In genomic region chr10:94622828-94623227, GRCm38 (mm10) we compare ENCODE assay signal across 9 mouse cellular contexts.
DNase-seq lines count a peak whose midpoint lies in the region; ATAC-seq lines count a peak whose summit lies in the region.
"Had no signal": no experiment of that assay in that cellular context is flagged by ENCODE, and none has a peak within 500 bp of the region (broad histone marks: within the 10 kb centered on the region; RNA-seq: fewer than 3 reads in every experiment).

No protein-coding gene starts in this region.

- no peaks in the 10 kb centered on the region for H3K36me3 ChIP-seq in intestine, embryonic 14.5 days (ENCODE audit: control insufficient read depth, insufficient read depth, low read length)
- no peaks in the 10 kb centered on the region for H3K36me3 ChIP-seq in intestine, embryonic 16.5 days (ENCODE audit: control insufficient read depth, insufficient read depth, low read length)
- no peaks in the 10 kb centered on the region for H3K36me3 ChIP-seq in forebrain, embryonic 16.5 days (ENCODE audit: control insufficient read depth, insufficient read depth)
- H3K36me3 ChIP-seq in limb, embryonic 12.5 days, result no peaks in the 10 kb centered on the region
- no peaks in the 10 kb centered on the region for H3K36me3 ChIP-seq in neural tube, embryonic 14.5 days (ENCODE audit: control insufficient read depth, insufficient read depth, low read length)

- H3K4me1 ChIP-seq in intestine, embryonic 14.5 days (replicated peaks; ENCODE audit: control insufficient read depth, insufficient read depth, low read length), result no peaks in the 10 kb centered on the region; the same call in 1 of the 2 replicates
- no peaks in the 10 kb centered on the region for H3K4me1 ChIP-seq in intestine, embryonic 16.5 days (ENCODE audit: control insufficient read depth, insufficient read depth, low read length)
- peaks cover 28% of the 10 kb centered on the region for H3K4me1 ChIP-seq in forebrain, embryonic 16.5 days (replicated peaks; ENCODE audit: control insufficient read depth, insufficient read depth, low read length)
- peaks cover 9% of the 10 kb centered on the region for H3K4me1 ChIP-seq in limb, embryonic 12.5 days (replicated peaks)
- H3K4me1 ChIP-seq in neural tube, embryonic 14.5 days (ENCODE audit: control insufficient read depth, insufficient read depth, low read length), result peaks cover 27% of the 10 kb centered on the region

- peak; percentile 49 for DNase-seq in intestine, embryonic 14.5 days (ENCODE audit: low spot score)
- DNase-seq in cerebellum, adult 9-11 months, result no peak
- no peak for DNase-seq in heart, adult 8-10 months (ENCODE audit: low spot score)
- DNase-seq in left cerebral cortex, postnatal 10 days (ENCODE audit: extremely low spot score in 1 of 2, low spot score in 2 of 2), result no peak

- 35% methylated on average over 9 of the region's 9 CpGs for WGBS in intestine, embryonic 14.5 days
- 38% methylated on average over 9 of the region's 9 CpGs for WGBS in intestine, embryonic 16.5 days
- 36% methylated on average over 9 of the region's 9 CpGs for WGBS in forebrain, embryonic 16.5 days
- 20% methylated on average over 9 of the region's 9 CpGs for WGBS in limb, embryonic 12.5 days
- 10% methylated on average over 9 of the region's 9 CpGs for WGBS in neural tube, embryonic 14.5 days

- H3K9ac ChIP-seq in intestine, embryonic 14.5 days (ENCODE audit: low read length), result no peak overlapping the region
- no peak overlapping the region for H3K9ac ChIP-seq in intestine, embryonic 16.5 days (ENCODE audit: low read depth, low read length)
- no peak overlapping the region for H3K9ac ChIP-seq in forebrain, embryonic 16.5 days (replicated peaks; ENCODE audit: low read depth, low read length)
- no peak overlapping the region; the same call in 1 of the 2 replicates for H3K9ac ChIP-seq in limb, embryonic 12.5 days (replicated peaks)
- no peak overlapping the region for H3K9ac ChIP-seq in neural tube, embryonic 14.5 days (replicated peaks; ENCODE audit: low read depth, low read length)

- no peak overlapping the region for H3K4me3 ChIP-seq in intestine, embryonic 14.5 days (ENCODE audit: low read depth, low read length)
- no peak overlapping the region for H3K4me3 ChIP-seq in intestine, embryonic 16.5 days (ENCODE audit: low read length)
- H3K4me3 ChIP-seq in forebrain, embryonic 16.5 days (replicated peaks; ENCODE audit: low read length), result no peak overlapping the region
- H3K4me3 ChIP-seq in limb, embryonic 12.5 days (replicated peaks), result no peak overlapping the region
- no peak overlapping the region for H3K4me3 ChIP-seq in neural tube, embryonic 14.5 days (ENCODE audit: low read depth, low read length)
- H3K4me3 ChIP-seq: erythroblast, embryonic 14.5 days had no signal

- intact Hi-C loops in left cerebral cortex, postnatal 10 days (cut with DNase I), result loop anchor here (2.0 to 10.0 kb wide), 2 partner anchors 182 to 322 kb away; partner anchors contain the start of gene Plxnc1

- H3K27ac ChIP-seq in intestine, embryonic 14.5 days (ENCODE audit: low read depth), result no peak overlapping the region
- H3K27ac ChIP-seq in intestine, embryonic 16.5 days (ENCODE audit: low read length), result no peak overlapping the region
- peak overlapping the region; percentile 13 for H3K27ac ChIP-seq in forebrain, embryonic 16.5 days (ENCODE audit: low read length)
- H3K27ac ChIP-seq in limb, embryonic 12.5 days, result no peak overlapping the region
- 0 out of 2 replicates have a peak overlapping the region, but pooled peaks have one; percentile 60 for H3K27ac ChIP-seq in neural tube, embryonic 14.5 days (ENCODE audit: low read depth, low read length)

- ATAC-seq in intestine, embryonic 14.5 days (replicated peaks; ENCODE audit: low FRiP score, low TSS enrichment, low read depth), result no peak
- ATAC-seq in intestine, embryonic 16.5 days, result no peak
- ATAC-seq in forebrain, embryonic 16.5 days, result no peak
- no peak for ATAC-seq in limb, embryonic 12.5 days (ENCODE audit: insufficient number of reproducible peaks, insufficient read depth, low FRiP score, low TSS enrichment, low read depth)
- no peak for ATAC-seq in neural tube, embryonic 14.5 days (ENCODE audit: low read depth)

- no peak overlapping the region for H3K4me2 ChIP-seq in intestine, embryonic 14.5 days (ENCODE audit: low read length)
- H3K4me2 ChIP-seq in intestine, embryonic 16.5 days (ENCODE audit: low read depth, low read length), result no peak overlapping the region
- H3K4me2 ChIP-seq in forebrain, embryonic 16.5 days (ENCODE audit: low read length), result no peak overlapping the region
- H3K4me2 ChIP-seq in limb, embryonic 12.5 days, result peak overlapping the region; percentile 43
- H3K4me2 ChIP-seq in neural tube, embryonic 14.5 days (ENCODE audit: low read depth, low read length), result no peak overlapping the region

- H3K9me3 ChIP-seq in intestine, embryonic 14.5 days (ENCODE audit: control insufficient read depth, low read length), result no peaks in the 10 kb centered on the region
- no peaks in the 10 kb centered on the region for H3K9me3 ChIP-seq in intestine, embryonic 16.5 days (ENCODE audit: control insufficient read depth, low read length)
- no peaks in the 10 kb centered on the region for H3K9me3 ChIP-seq in forebrain, embryonic 16.5 days (ENCODE audit: control insufficient read depth, low read length)
- H3K9me3 ChIP-seq in limb, embryonic 12.5 days, result no peaks in the 10 kb centered on the region
- no peaks in the 10 kb centered on the region for H3K9me3 ChIP-seq in neural tube, embryonic 14.5 days (ENCODE audit: control insufficient read depth, low read length)

- 0 out of 2 replicates have a peak, but pooled peaks cover 4% of the 10 kb centered on the region for H3K27me3 ChIP-seq in intestine, embryonic 14.5 days (replicated peaks; ENCODE audit: control insufficient read depth, insufficient read depth, low read length)
- H3K27me3 ChIP-seq in intestine, embryonic 16.5 days (replicated peaks; ENCODE audit: control insufficient read depth, insufficient read depth, low read length), result peaks cover 3% of the 10 kb centered on the region; the same call in 1 of the 2 replicates
- H3K27me3 ChIP-seq in forebrain, embryonic 16.5 days (replicated peaks; ENCODE audit: control insufficient read depth, insufficient read depth, low read length), result no peaks in the 10 kb centered on the region
- H3K27me3 ChIP-seq in limb, embryonic 12.5 days, result peaks cover 23% of the 10 kb centered on the region
- no peaks in the 10 kb centered on the region for H3K27me3 ChIP-seq in neural tube, embryonic 14.5 days (ENCODE audit: control insufficient read depth, insufficient read depth, low read length)

Comparison
In these comparisons a context has a peak if more than half of its experiments do, and no peak if none do; other contexts are left out.
1. H3K27ac ChIP-seq: peak in forebrain, embryonic 16.5 days (single experiment) and neural tube, embryonic 14.5 days (single experiment); none in intestine, embryonic 14.5 days (single experiment), intestine, embryonic 16.5 days (single experiment) and limb, embryonic 12.5 days (single experiment).